Mouse (Mus musculus) CD4-positive, CD25-positive, alpha-beta regulatory T cell, adult 2 months (primary cell): Measurements from ENCODE around the gene Sgcg.
A peak's percentile ranks its signal among the peaks of the same experiment; 100 is the strongest.

Experiments used
- DNase-seq: peaks from one replicate; pipeline ENCODE4 v3.0.0-alpha.2; 2012; ENCODE audit warnings: low read depth, low spot score

The Sgcg gene

GRCm38 (mm10) chr14:61258352-61258751 lies at the start of gene Sgcg:
TSS of gene Sgcg (minus strand) at chr14:61258490.
- DNase-seq = no peak

DNA sequence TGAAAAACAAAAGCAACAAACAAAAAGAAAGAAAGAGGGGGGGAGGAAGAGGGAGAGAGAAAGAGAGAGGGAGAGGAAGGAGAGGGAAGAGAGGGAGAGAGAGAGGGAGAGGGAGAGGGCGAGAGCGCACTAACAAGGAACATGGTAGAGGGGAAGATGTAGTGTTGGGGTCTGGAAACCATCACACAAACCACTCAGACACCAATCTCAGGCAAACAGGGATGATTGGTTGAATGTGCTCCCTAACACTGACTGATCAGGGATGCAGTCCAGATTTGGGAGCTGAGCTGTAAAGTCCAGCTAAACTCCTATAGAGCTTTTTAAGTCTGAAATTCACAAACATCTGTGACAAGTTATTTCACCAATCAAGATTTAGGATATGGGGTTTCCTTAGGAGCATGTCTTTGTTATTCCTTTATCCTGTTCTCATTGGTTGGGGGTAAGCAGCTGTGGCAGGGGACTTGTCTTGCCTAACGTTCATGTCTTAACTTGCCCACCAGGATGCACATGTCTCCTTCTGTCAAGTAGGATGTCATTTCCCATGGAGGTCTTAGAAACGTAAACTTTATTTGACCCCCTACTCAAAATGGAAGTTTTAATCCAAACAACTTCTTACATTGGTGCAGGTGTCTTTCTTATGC lies 45.8 kb upstream of the Sgcg start:
- DNase-seq = no peak

- DNase-seq = no peak
Observed at GRCm38 (mm10) chr14:61302428-61302827, 44.1 kb upstream of the Sgcg start.

DNA sequence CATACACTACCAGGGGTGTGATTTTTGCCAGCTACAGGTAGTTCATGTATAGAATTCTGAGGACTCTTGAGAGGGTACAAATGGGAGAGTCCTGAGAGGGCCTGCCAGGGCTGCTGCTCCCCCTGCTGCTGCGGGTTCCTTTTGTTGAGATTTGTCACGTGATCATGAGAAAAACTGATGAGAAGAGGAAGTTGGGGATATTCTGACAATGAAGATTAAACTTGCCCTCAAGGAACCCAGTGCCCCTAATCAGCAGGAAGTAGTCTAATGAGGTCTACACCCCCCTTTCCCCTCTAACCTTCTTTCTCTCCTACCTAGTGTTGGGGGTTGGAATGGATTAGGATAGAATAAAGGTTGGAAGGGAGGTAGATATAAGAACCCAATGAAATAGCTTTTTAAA lies 43.0 kb upstream of the Sgcg start:
- no peak for DNase-seq

GRCm38 (mm10) chr14:61299810-61300209 lies 41.5 kb upstream of the Sgcg start:
- no peak for DNase-seq

DNA sequence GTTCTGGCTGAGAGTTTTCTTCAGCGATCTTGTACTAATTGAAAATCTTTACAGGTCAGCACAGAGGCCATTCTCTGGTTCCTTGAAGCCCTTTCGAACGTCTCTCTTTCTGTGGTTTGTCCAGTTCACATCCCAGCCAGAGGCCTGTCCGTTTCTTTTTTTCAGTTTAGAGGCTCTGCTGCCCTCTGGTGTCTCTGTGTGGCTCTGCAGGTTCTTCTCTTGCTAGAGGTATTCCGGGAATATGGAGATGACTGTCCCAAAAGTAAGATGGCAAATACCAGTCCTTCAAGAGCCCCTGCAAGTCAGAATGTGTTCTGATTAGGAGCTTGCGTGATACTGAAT lies 36.4 kb upstream of the Sgcg start:
- DNase-seq = peak; percentile 58

GRCm38 (mm10) chr14:61293884-61294737 lies 35.8 kb upstream of the Sgcg start:
- DNase-seq = peak; percentile 77

DNA sequence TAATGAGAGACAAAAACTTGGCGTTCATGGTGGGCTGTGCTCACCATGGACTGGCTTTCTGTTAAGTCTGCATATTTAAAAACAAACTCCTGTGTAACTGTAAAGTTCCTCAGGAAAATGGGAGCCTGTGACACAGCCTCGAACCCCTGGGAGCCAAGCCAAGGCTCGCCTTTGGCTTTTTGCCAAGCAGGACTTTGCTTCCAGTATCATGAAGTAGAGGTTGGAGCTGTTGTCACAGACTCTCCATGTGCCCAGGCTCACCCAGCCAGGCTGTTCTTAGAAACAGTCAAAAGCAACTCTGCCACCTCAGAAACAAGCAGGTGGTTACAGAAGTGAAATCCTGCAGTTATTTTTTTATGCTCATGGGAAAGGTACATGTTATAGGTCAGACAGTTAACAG lies 32.4 kb upstream of the Sgcg start:
- no peak for DNase-seq

GRCm38 (mm10) chr14:61288606-61289286 lies 30.5 kb upstream of the Sgcg start:
- DNase-seq = no peak

GRCm38 (mm10) chr14:61278676-61279300 lies 20.5 kb upstream of the Sgcg start:
- DNase-seq = no peak

GRCm38 (mm10) chr14:61277285-61277684 lies 19.0 kb upstream of the Sgcg start:
- DNase-seq = peak; percentile 60

GRCm38 (mm10) chr14:61274414-61275198 lies 16.3 kb upstream of the Sgcg start:
- no peak for DNase-seq

- no peak for DNase-seq
Observed at GRCm38 (mm10) chr14:61267908-61268475, 9.7 kb upstream of the Sgcg start.

GRCm38 (mm10) chr14:61259084-61259483 lies 794 bp upstream of the Sgcg start:
- DNase-seq = no peak

DNA sequence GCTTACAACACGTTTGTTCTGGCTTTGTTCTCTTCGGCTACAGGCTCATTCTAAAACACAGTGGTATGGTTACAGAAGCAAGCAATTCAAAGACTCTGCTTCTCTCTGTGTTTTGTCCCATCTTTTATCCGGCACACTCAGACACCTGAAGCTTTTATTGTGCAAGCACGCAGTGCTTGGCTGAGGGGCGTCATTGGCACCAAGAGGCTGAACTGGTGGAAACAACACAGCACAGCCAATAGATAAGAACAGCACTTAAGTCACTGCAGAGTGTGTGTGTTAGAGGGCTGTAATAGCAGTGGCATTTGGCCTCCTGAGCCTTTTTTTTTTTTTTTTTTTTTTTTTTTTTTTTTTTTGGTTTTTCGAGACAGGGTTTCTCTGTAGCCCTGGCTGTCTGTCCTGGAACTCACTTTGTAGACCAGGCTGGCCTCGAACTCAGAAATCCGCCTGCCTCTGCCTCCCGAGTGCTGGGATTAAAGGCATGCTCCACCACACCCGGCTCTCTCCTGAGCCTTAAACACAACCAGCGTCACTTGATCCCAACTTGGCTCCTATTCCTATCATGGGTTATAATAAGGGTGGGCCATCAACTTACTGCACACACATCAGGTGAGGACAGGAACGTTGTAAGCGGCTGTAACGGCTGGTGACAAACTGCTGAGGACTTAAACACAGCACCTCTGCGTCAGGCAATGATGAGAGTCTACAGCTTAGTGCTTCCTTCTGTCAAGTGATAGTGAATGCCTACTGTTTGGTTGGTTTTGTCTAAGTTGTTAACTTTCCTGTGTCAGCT lies 5.5 kb downstream of the Sgcg start:
- DNase-seq = no peak

- DNase-seq = no peak
Observed at GRCm38 (mm10) chr14:61246444-61246843, 11.8 kb downstream of the Sgcg start.

GRCm38 (mm10) chr14:61242611-61243010 lies 15.7 kb downstream of the Sgcg start:
- DNase-seq = peak; percentile 36

DNA sequence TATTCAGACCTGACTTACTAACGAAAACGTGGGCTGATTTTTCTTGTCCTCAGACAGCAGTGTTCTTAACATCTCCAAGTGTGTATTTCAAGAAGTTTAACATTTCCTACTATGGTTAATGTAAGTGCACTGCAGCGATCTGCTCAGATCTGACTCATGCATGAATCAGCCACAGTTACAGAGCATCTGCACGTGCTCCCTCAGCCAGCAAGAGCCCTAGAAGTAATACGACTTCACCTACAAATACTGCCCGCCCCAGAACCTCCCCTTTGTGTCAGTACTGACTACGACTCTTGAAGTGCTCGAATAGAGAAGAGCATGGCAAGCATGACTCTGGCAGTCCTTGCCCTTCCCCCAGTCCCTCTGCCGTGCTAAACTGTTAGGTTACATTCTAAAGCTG lies 19.5 kb downstream of the Sgcg start:
- no peak for DNase-seq

GRCm38 (mm10) chr14:61237101-61237654 lies 21.1 kb downstream of the Sgcg start:
- DNase-seq = no peak
